Mouse (Mus musculus): ENCODE results near the gene Tmem37. TPM values are rescaled to one million over a fixed set of nuclear protein-coding genes. Genes with fewer than 3 reads are reported as not detected.

Gene Tmem37
- total RNA-seq, 2 experiments from 2014 or later: 1.7 to 1.8 TPM

DNA sequence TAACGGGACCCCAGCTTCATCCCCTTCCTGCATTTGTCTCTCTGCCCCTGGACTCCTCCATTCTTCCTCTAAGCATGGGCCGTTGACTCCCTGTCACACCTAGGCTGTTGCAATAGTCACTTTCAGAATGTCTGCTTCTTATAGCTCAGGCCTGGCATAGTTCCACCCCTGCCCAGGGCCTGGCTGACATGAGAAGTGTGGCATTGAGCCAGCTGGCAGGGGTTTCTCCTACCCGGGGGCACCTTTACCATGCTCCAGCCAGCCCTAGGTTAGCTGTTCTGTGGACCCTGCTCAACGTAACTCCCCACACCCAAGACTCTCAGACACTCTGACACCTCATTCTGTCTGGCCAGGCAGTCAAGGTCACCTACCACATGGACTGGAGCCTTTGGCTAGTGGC lies 46.2 kb downstream of the Tmem37 start:
- no peak for DNase-seq (ENCODE audit: low spot score in 2 of 2)
- intact Hi-C loops (cut with DNase I): loop anchor here (5.0 kb wide), 1 partner anchor 130 kb away; no protein-coding TSS in a partner anchor

- no peak for DNase-seq (ENCODE audit: low spot score in 2 of 2)
- intact Hi-C loops (cut with DNase I): loop anchor here (5.0 kb wide), 1 partner anchor 132 kb away; no protein-coding TSS in a partner anchor
Observed at GRCm38 (mm10) chr1:120025050-120025439, 48.8 kb downstream of the Tmem37 start.

DNA sequence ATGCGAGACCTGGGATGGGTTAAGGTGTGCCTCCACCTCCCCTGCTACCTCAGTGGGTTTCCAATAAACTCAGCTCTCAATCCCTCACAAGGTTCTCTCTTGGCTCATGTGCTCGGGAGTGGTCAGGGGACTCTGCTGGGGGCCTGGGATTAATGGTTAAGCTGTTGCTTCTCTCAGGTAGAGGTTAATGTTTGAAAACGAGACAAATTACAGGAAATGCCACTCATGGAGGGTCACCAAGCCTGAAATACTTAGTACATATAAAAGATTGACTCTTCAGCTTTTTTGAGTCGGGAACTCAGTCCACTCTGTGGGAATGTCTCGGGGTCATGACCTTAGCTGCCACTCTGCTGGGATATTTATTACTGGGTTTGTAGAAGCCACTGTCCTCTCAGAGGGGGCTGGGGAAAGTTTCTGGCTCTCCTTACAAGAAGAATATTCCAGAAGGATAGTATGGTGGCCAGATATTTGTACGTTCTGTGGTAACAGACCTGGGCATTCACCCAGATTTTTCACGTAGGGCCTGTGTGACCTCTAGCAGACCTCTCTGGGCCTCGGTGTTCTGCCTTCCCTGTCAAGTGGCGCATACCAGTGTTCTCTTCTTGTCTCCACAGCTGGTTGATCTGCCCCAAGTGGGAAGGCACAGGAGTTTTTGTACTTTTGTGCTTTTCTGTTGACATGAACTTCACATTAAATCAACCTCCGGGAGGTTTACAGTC lies 49.4 kb downstream of the Tmem37 start:
- intact Hi-C loops (cut with DNase I): loop anchor here (5.0 kb wide), 1 partner anchor 133 kb away; no protein-coding TSS in a partner anchor
- DNase-seq (ENCODE audit: low spot score in 2 of 2): no peak

DNA sequence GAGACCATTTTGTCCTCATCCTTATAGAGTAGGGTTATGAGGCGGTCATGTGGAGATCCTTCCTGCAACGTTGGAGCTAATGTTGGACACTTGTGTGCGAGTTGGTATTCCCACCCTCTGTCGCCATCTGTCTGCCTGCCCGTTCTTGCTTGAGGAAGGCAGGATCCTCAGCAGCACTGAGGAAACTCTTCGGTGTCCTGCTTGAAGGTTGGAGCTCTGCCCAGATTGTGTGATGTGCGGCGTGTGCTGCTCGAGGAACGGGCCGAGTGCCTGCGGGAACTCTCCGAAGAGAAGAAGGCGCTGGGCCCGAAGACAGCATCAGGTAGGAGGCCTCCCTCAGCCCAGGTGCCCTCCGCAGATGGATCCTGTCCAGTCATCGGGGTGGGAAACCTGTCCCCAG lies 51.9 kb downstream of the Tmem37 start:
- peak; percentile 30 to 61 for DNase-seq (ENCODE audit: low spot score in 2 of 2)
- intact Hi-C loops (cut with DNase I): no loop called here

- no peak for DNase-seq (ENCODE audit: low spot score in 2 of 2)
- intact Hi-C loops (cut with DNase I): no loop called here
Observed at GRCm38 (mm10) chr1:120020322-120020897, 53.5 kb downstream of the Tmem37 start.

GRCm38 (mm10) chr1:120019428-120019827 lies 54.4 kb downstream of the Tmem37 start:
- intact Hi-C loops (cut with DNase I): no loop called here
- no peak for DNase-seq (ENCODE audit: low spot score in 2 of 2)

- DNase-seq (ENCODE audit: low spot score in 2 of 2): no peak
- intact Hi-C loops (cut with DNase I): no loop called here
Observed at GRCm38 (mm10) chr1:120018900-120019299, 55.0 kb downstream of the Tmem37 start.

Other genes with a start within 250 kb of the Tmem37 start
- 10 to 100 TPM; 56.9 to 68.0 TPM for gene Ptpn4, start 236.5 kb downstream of the Tmem37 start, total RNA-seq (2021)
- gene Tmem177, start 160.9 kb downstream of the Tmem37 start, total RNA-seq (2021): 1 to 10 TPM; 6.2 to 7.1 TPM
- gene Cfap221, start 76.8 kb downstream of the Tmem37 start, total RNA-seq (2021): under 1 TPM; 0.38 to 0.59 TPM
- gene Sctr, start 67.2 kb downstream of the Tmem37 start, total RNA-seq (2021): under 1 TPM; 0.76 to 0.90 TPM
- 100 to 1,000 TPM; 281 to 285 TPM for gene Dbi, start 47.0 kb upstream of the Tmem37 start, total RNA-seq (2021)
- 1 to 10 TPM; 4.8 to 8.8 TPM for gene 3110009E18Rik, start 47.1 kb upstream of the Tmem37 start, total RNA-seq (2021)
- 1 to 10 TPM; 7.1 to 7.4 TPM for gene Steap3, start 198.6 kb upstream of the Tmem37 start, total RNA-seq (2021)